Mouse (Mus musculus): ENCODE data around the gene Chd9.

- TF ChIP-seq CTCF (IDR thresholded peaks at IDR 0.05; ENCODE audit: low read depth, low read length) (no peak), POLR2A (IDR thresholded peaks at IDR 0.05; ENCODE audit: borderline replicate concordance, low read depth, low read length) (no peak; the same call in 1 of the 2 replicates)
Measured at GRCm38 (mm10) chr8:90876722-90877429, 48.7 kb downstream of the Chd9 start.
